Mouse (Mus musculus): ENCODE results near the gene Frmd4b.

The Frmd4b gene

GRCm38 (mm10) chr6:97409467-97410239, 207.7 kb downstream of the Frmd4b start:
- ChIA-PET CTCF (no interaction called here), POLR2A (interaction anchor here in 1 of 4 experiments (0.7 kb wide), 1 partner anchor 150 kb away, joined by 4 read pairs; no protein-coding TSS in a partner anchor)

GRCm38 (mm10) chr6:97407914-97408313, 209.4 kb downstream of the Frmd4b start:
- POLR2A ChIA-PET, result interaction anchor here in 1 of 4 experiments (0.7 to 2.1 kb wide), 3 partner anchors 9 to 226 kb away, joined by 3 to 8 read pairs (median 6); no protein-coding TSS in a partner anchor
- CTCF ChIA-PET, result interaction anchor here in 2 of 4 experiments (1.1 to 1.9 kb wide), 3 partner anchors 9 to 41 kb away, joined by 3 to 6 read pairs (median 3); no protein-coding TSS in a partner anchor

- CTCF ChIA-PET, result interaction anchor here (0.6 to 1.9 kb wide), 6 partner anchors 9 to 186 kb away, joined by 3 to 6 read pairs (median 4); no protein-coding TSS in a partner anchor
- POLR2A ChIA-PET, result interaction anchor here in 1 of 4 experiments (0.7 to 2.1 kb wide), 3 partner anchors 8 to 226 kb away, joined by 3 to 8 read pairs (median 6); no protein-coding TSS in a partner anchor
Observed at GRCm38 (mm10) chr6:97407425-97407824, 209.9 kb downstream of the Frmd4b start.

GRCm38 (mm10) chr6:97405311-97405710, 212.0 kb downstream of the Frmd4b start:
- POLR2A ChIA-PET, result no interaction called here
- CTCF ChIA-PET, result no interaction called here

GRCm38 (mm10) chr6:97402822-97403472, 214.4 kb downstream of the Frmd4b start:
- ChIA-PET CTCF (interaction anchor here in 2 of 4 experiments (0.6 to 1.0 kb wide), 4 partner anchors 11 to 120 kb away, joined by 3 to 23 read pairs (median 4); no protein-coding TSS in a partner anchor), POLR2A (interaction anchor here in 2 of 4 experiments (0.7 to 1.5 kb wide), 2 partner anchors 9 to 110 kb away, joined by 5 read pairs; no protein-coding TSS in a partner anchor)

GRCm38 (mm10) chr6:97400446-97400845, 216.9 kb downstream of the Frmd4b start:
- ChIA-PET CTCF (interaction anchor here in 2 of 4 experiments (0.5 to 0.6 kb wide), 2 partner anchors 106 to 148 kb away, joined by 3 to 5 read pairs; no protein-coding TSS in a partner anchor), POLR2A (interaction anchor here in 1 of 4 experiments (0.6 to 1.5 kb wide), 3 partner anchors 13 to 303 kb away, joined by 3 to 5 read pairs (median 3); no protein-coding TSS in a partner anchor)

- ChIA-PET CTCF (no interaction called here), POLR2A (interaction anchor here in 2 of 4 experiments (1.0 to 4.1 kb wide), 7 partner anchors 14 to 190 kb away, joined by 3 to 20 read pairs (median 4); no protein-coding TSS in a partner anchor)
Observed at GRCm38 (mm10) chr6:97397935-97398334, 219.4 kb downstream of the Frmd4b start.

GRCm38 (mm10) chr6:97396957-97397354, 220.4 kb downstream of the Frmd4b start:
- CTCF ChIA-PET, result interaction anchor here in 3 of 4 experiments (0.6 to 1.5 kb wide), 12 partner anchors 17 to 492 kb away, joined by 3 to 9 read pairs (median 4); no protein-coding TSS in a partner anchor
- POLR2A ChIA-PET, result interaction anchor here in 3 of 4 experiments (0.6 to 4.1 kb wide), 29 partner anchors 9 to 1115 kb away, joined by 3 to 20 read pairs (median 4); partner anchors contain the start of genes Lmod3 (in 2 of the 3), Uba3 (in 2 of the 3), Arl6ip5 (in 1 of the 3) and Tmf1 (in 1 of the 3)

- ChIA-PET POLR2A (interaction anchor here in 3 of 4 experiments (0.6 to 4.1 kb wide), 33 partner anchors 8 to 1116 kb away, joined by 3 to 20 read pairs (median 4); partner anchors contain the start of genes Uba3 (in 3 of the 3), Lmod3 (in 2 of the 3), Arl6ip5 (in 1 of the 3) and Tmf1 (in 1 of the 3)), CTCF (interaction anchor here in 3 of 4 experiments (0.6 to 1.9 kb wide), 14 partner anchors 18 to 491 kb away, joined by 3 to 9 read pairs (median 4); no protein-coding TSS in a partner anchor)
Observed at GRCm38 (mm10) chr6:97396351-97396956, 220.9 kb downstream of the Frmd4b start.

- ChIA-PET CTCF (interaction anchor here in 3 of 4 experiments (0.7 to 1.9 kb wide), 10 partner anchors 18 to 189 kb away, joined by 3 to 9 read pairs (median 4); no protein-coding TSS in a partner anchor), POLR2A (interaction anchor here (0.5 to 4.1 kb wide), 27 partner anchors 12 to 563 kb away, joined by 3 to 20 read pairs (median 4); partner anchors contain the start of genes Uba3 (in 3 of the 4), Lmod3 (in 1 of the 4) and Tmf1 (in 1 of the 4))
Observed at GRCm38 (mm10) chr6:97395477-97396350, 221.6 kb downstream of the Frmd4b start.

GRCm38 (mm10) chr6:97394473-97395075, 222.8 kb downstream of the Frmd4b start:
- CTCF ChIA-PET, result interaction anchor here in 1 of 4 experiments (0.6 to 1.9 kb wide), 3 partner anchors 22 to 116 kb away, joined by 3 to 9 read pairs (median 3); no protein-coding TSS in a partner anchor
- POLR2A ChIA-PET, result interaction anchor here in 3 of 4 experiments (0.6 to 4.1 kb wide), 7 partner anchors 9 to 189 kb away, joined by 3 to 20 read pairs (median 3); partner anchors contain the start of gene Uba3 (in 1 of the 3)

GRCm38 (mm10) chr6:97392912-97393311, 224.4 kb downstream of the Frmd4b start:
- ChIA-PET POLR2A (interaction anchor here in 1 of 4 experiments (1.6 kb wide), 1 partner anchor 24 kb away, joined by 5 read pairs; no protein-coding TSS in a partner anchor), CTCF (no interaction called here)

- ChIA-PET CTCF (no interaction called here), POLR2A (no interaction called here)
Observed at GRCm38 (mm10) chr6:97387388-97387787, 230.0 kb downstream of the Frmd4b start.

- ChIA-PET POLR2A (no interaction called here), CTCF (interaction anchor here in 1 of 4 experiments (0.6 to 0.7 kb wide), 2 partner anchors 279 to 397 kb away, joined by 5 read pairs; no protein-coding TSS in a partner anchor)
Observed at GRCm38 (mm10) chr6:97384918-97385317, 232.4 kb downstream of the Frmd4b start.

- CTCF ChIA-PET, result no interaction called here
- POLR2A ChIA-PET, result interaction anchor here in 2 of 4 experiments (0.6 to 2.1 kb wide), 2 partner anchors 9 to 11 kb away, joined by 4 to 8 read pairs; no protein-coding TSS in a partner anchor
Observed at GRCm38 (mm10) chr6:97381275-97381674, 236.1 kb downstream of the Frmd4b start.

- POLR2A ChIA-PET, result interaction anchor here in 2 of 4 experiments (1.2 to 2.5 kb wide), 2 partner anchors 10 to 27 kb away, joined by 4 to 8 read pairs; no protein-coding TSS in a partner anchor
- CTCF ChIA-PET, result no interaction called here
Observed at GRCm38 (mm10) chr6:97370947-97371346, 246.4 kb downstream of the Frmd4b start.
